Mouse (Mus musculus) kidney, adult 2 months (tissue): Measurements from ENCODE around the gene Myh7.

ENCODE experiments used
- CTCF ChIP-seq: fragments of 200-500 bp; conservative IDR thresholded peaks from 2 replicates; pipeline ENCODE4 v1.5.1; 2011; ENCODE audit warnings: low read depth, mild to moderate bottlenecking, control low read depth, low read length, moderate library complexity, mixed read lengths; ENCODE audit not compliant: insufficient read depth, insufficient read length
- POLR2A ChIP-seq: fragments of 200-500 bp; IDR thresholded peaks from one replicate; pipeline ENCODE4 v1.6.1; 2011; ENCODE audit warnings: low read depth, low read length, control low read depth

DNA sequence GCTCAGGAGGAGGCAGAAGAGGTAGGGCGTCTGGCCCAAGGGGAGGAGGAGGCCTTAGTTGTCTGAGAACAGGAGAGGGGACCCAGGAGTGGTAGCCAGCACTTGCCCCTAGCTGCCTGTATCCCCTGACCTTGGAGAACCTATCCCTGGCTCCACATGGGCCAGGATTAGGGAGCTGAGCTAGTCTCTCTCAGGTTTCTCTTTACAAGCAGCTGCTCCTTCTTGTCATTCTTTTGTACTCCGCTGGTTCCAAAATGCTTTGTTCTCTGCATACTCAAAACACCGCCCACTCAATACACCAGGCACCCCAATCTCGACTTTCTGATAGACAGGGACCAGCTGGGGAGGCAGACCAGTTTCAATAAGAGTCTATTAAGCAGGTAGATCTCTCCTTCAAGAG lies 2.9 kb upstream of the Myh7 start:
- TF ChIP-seq CTCF (no peak), POLR2A (no peak)
